Mouse (Mus musculus): ENCODE data around the gene Fam43b. TPM values are rescaled to one million over a fixed set of nuclear protein-coding genes. Genes with fewer than 3 reads are reported as not detected.

Gene Fam43b
- polyA plus RNA-seq, 1 experiment from 2014 or later: 15.9 TPM

GRCm38 (mm10) chr4:138425028-138425427 lies 28.7 kb upstream of the Fam43b start:
- H3K4me1 ChIP-seq (ENCODE audit: control insufficient read depth, insufficient read depth, low read length): no peaks in the 10 kb centered on the region
- H3K4me3 ChIP-seq (ENCODE audit: low read depth, low read length): no peak overlapping the region
- whole genome bisulfite sequencing: 81% methylated on average over 6 of the region's 6 CpGs
- no peak overlapping the region for H3K4me2 ChIP-seq (ENCODE audit: low read length)
- peaks cover 4% of the 10 kb centered on the region for H3K27me3 ChIP-seq (ENCODE audit: control insufficient read depth, insufficient read depth, low read depth, low read length)
- no peak overlapping the region for H3K27ac ChIP-seq (ENCODE audit: low read length)
- ATAC-seq: no peak
- no peaks in the 10 kb centered on the region for H3K36me3 ChIP-seq (ENCODE audit: control insufficient read depth, insufficient read depth, low read length)
- H3K9me3 ChIP-seq (replicated peaks; ENCODE audit: control insufficient read depth, low read length, poor library complexity, severe bottlenecking): no peaks in the 10 kb centered on the region
- H3K9ac ChIP-seq (ENCODE audit: low read depth, low read length): no peak overlapping the region

DNA sequence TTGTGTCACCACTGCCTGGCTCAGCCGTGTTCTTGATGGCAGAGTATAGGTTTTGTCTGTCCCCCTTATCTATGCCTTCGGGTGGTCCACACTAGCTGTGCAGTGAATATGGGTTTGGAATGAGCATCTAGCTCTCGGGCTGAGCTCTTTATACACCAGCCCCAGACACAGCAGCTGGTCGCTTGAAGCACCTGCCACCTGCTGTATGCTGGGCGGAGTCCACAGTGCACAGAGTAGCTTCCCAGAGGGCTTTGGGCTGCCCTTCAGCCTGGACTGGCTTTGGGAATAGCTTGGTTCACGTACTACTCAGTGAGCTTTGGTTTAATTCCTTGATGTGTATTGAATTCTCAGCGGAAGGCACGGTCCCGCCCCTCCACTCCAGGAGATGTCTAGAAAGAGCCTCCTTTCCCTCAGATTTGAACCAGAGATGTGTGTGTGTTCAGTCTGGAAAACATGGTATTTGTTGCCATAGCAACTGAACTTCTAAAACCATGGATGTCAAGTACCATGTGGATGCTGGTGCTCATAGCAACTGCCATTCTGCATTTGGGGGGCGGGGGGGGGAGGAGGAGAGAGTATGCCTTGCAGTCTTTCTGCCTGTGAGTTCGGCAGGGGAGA lies 22.1 kb upstream of the Fam43b start:
- H3K9me3 ChIP-seq (replicated peaks; ENCODE audit: control insufficient read depth, low read length, poor library complexity, severe bottlenecking): no peaks in the 10 kb centered on the region
- no peaks in the 10 kb centered on the region for H3K27me3 ChIP-seq (ENCODE audit: control insufficient read depth, insufficient read depth, low read depth, low read length)
- H3K4me2 ChIP-seq (ENCODE audit: low read length): no peak overlapping the region
- no peak overlapping the region for H3K4me3 ChIP-seq (ENCODE audit: low read depth, low read length)
- ATAC-seq: peak; percentile 77
- 38% methylated on average over 11 of the region's 11 CpGs for WGBS
- H3K27ac ChIP-seq (ENCODE audit: low read length): peak overlapping the region; percentile 66
- no peaks in the 10 kb centered on the region for H3K36me3 ChIP-seq (ENCODE audit: control insufficient read depth, insufficient read depth, low read length)
- H3K4me1 ChIP-seq (ENCODE audit: control insufficient read depth, insufficient read depth, low read length): peaks cover 17% of the 10 kb centered on the region
- H3K9ac ChIP-seq (ENCODE audit: low read depth, low read length): peak overlapping the region; percentile 3; the same call in 1 of the 2 replicates

- Histone ChIP-seq H3K27ac (ENCODE audit: low read length) (peak overlapping the region; percentile 66), H3K9ac (ENCODE audit: low read depth, low read length) (no peak overlapping the region), H3K9me3 (replicated peaks; ENCODE audit: control insufficient read depth, low read length, poor library complexity, severe bottlenecking) (no peaks in the 10 kb centered on the region), H3K4me1 (ENCODE audit: control insufficient read depth, insufficient read depth, low read length) (peaks cover 17% of the 10 kb centered on the region), H3K4me2 (ENCODE audit: low read length) (no peak overlapping the region), H3K4me3 (ENCODE audit: low read depth, low read length) (no peak overlapping the region), H3K27me3 (ENCODE audit: control insufficient read depth, insufficient read depth, low read depth, low read length) (no peaks in the 10 kb centered on the region), H3K36me3 (ENCODE audit: control insufficient read depth, insufficient read depth, low read length) (no peaks in the 10 kb centered on the region)
- no peak; the same call in 1 of the 2 replicates for ATAC-seq
- WGBS: 88% methylated on average over 4 of the region's 4 CpGs
These were observed 21.6 kb upstream of the Fam43b start for GRCm38 (mm10) chr4:138417882-138418281.

GRCm38 (mm10) chr4:138416414-138416813 lies 20.1 kb upstream of the Fam43b start:
- H3K4me3 ChIP-seq (ENCODE audit: low read depth, low read length): no peak overlapping the region
- H3K36me3 ChIP-seq (ENCODE audit: control insufficient read depth, insufficient read depth, low read length): no peaks in the 10 kb centered on the region
- no peaks in the 10 kb centered on the region for H3K27me3 ChIP-seq (ENCODE audit: control insufficient read depth, insufficient read depth, low read depth, low read length)
- peaks cover 17% of the 10 kb centered on the region for H3K4me1 ChIP-seq (ENCODE audit: control insufficient read depth, insufficient read depth, low read length)
- WGBS: 51% methylated on average over 5 of the region's 5 CpGs
- no peak overlapping the region for H3K4me2 ChIP-seq (ENCODE audit: low read length)
- no peak overlapping the region for H3K27ac ChIP-seq (ENCODE audit: low read length)
- ATAC-seq: no peak
- no peaks in the 10 kb centered on the region for H3K9me3 ChIP-seq (replicated peaks; ENCODE audit: control insufficient read depth, low read length, poor library complexity, severe bottlenecking)
- no peak overlapping the region for H3K9ac ChIP-seq (ENCODE audit: low read depth, low read length)

- H3K9ac ChIP-seq (ENCODE audit: low read depth, low read length): no peak overlapping the region
- no peak overlapping the region for H3K4me3 ChIP-seq (ENCODE audit: low read depth, low read length)
- WGBS: 72% methylated on average over 3 of the region's 3 CpGs
These were observed 19.7 kb upstream of the Fam43b start for GRCm38 (mm10) chr4:138415991-138416390.

GRCm38 (mm10) chr4:138414725-138415124 lies 18.4 kb upstream of the Fam43b start:
- Histone ChIP-seq H3K4me1 (ENCODE audit: control insufficient read depth, insufficient read depth, low read length) (peaks cover 17% of the 10 kb centered on the region), H3K36me3 (ENCODE audit: control insufficient read depth, insufficient read depth, low read length) (no peaks in the 10 kb centered on the region), H3K9ac (ENCODE audit: low read depth, low read length) (peak overlapping the region; percentile 1; the same call in 1 of the 2 replicates), H3K27ac (ENCODE audit: low read length) (peak overlapping the region; percentile 69), H3K4me2 (ENCODE audit: low read length) (no peak overlapping the region), H3K4me3 (ENCODE audit: low read depth, low read length) (no peak overlapping the region), H3K9me3 (replicated peaks; ENCODE audit: control insufficient read depth, low read length, poor library complexity, severe bottlenecking) (no peaks in the 10 kb centered on the region), H3K27me3 (ENCODE audit: control insufficient read depth, insufficient read depth, low read depth, low read length) (no peaks in the 10 kb centered on the region)
- 21% methylated on average over 6 of the region's 6 CpGs for WGBS
- ATAC-seq: no peak

More at GRCm38 (mm10) chr4:138415991-138416390, 19.7 kb upstream of the Fam43b start:
- Histone ChIP-seq H3K4me1 (ENCODE audit: control insufficient read depth, insufficient read depth, low read length) (peaks cover 17% of the 10 kb centered on the region), H3K4me2 (ENCODE audit: low read length) (no peak overlapping the region), H3K27ac (ENCODE audit: low read length) (no peak overlapping the region), H3K9me3 (replicated peaks; ENCODE audit: control insufficient read depth, low read length, poor library complexity, severe bottlenecking) (no peaks in the 10 kb centered on the region), H3K36me3 (ENCODE audit: control insufficient read depth, insufficient read depth, low read length) (no peaks in the 10 kb centered on the region), H3K27me3 (ENCODE audit: control insufficient read depth, insufficient read depth, low read depth, low read length) (no peaks in the 10 kb centered on the region)
- ATAC-seq: no peak

DNA sequence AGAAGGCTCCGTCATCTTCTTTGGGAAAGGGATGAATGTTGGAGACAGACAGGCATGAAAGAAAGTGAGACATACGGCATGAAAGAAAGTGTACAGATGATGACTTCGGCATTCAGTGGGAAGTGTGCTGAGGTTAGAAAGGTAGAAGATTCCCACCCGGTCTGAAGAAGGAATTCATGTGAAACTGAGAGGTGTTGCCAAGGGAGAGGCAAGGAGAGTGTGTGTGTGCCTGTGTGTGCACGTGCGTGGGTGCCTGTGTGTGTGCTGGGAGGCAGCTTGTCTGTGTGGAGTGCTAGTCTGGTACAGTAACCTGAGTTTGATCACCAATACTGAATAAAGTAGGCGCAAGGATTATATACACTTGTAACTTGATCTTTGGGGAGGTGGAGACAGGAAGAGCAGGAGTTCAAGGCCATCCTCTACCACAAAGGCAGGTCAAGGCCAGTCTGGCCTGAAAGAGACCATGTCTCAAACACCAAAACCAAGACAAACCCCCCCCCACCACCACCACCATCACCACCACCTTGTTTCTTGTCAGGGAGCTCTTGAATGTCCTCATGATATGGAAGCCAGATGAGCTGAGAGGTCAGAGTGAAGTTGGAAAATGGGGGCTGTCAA lies 15.3 kb upstream of the Fam43b start:
- WGBS: 64% methylated on average over 7 of the region's 7 CpGs
- no peak for ATAC-seq
- H3K9me3 ChIP-seq (replicated peaks; ENCODE audit: control insufficient read depth, low read length, poor library complexity, severe bottlenecking): no peaks in the 10 kb centered on the region
- H3K27me3 ChIP-seq (ENCODE audit: control insufficient read depth, insufficient read depth, low read depth, low read length): 0 out of 2 replicates have a peak, but pooled peaks cover 3% of the 10 kb centered on the region
- H3K4me3 ChIP-seq (ENCODE audit: low read depth, low read length): no peak overlapping the region
- H3K36me3 ChIP-seq (ENCODE audit: control insufficient read depth, insufficient read depth, low read length): no peaks in the 10 kb centered on the region
- peaks cover 4% of the 10 kb centered on the region for H3K4me1 ChIP-seq (ENCODE audit: control insufficient read depth, insufficient read depth, low read length)
- H3K4me2 ChIP-seq (ENCODE audit: low read length): no peak overlapping the region
- no peak overlapping the region for H3K27ac ChIP-seq (ENCODE audit: low read length)
- no peak overlapping the region for H3K9ac ChIP-seq (ENCODE audit: low read depth, low read length)

DNA sequence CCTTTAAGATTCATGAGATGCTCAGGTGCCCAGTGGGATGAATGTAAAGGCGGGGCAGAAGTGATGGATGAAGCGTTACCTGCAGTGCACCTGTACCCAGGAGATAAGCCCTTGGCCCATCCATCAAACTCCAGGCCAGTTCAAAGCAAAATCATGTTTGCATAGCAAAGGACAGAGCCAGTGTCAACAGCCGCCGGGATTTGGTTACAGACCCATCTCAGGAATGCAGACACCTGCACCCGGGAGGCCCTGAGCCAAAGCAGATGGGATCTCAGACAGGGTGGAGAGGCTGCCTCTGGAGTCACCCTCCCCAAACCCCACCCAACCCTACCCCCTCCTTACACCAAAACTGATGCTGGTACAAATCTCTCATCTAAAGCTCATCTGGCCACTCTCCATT lies 14.7 kb upstream of the Fam43b start:
- Histone ChIP-seq H3K4me1 (ENCODE audit: control insufficient read depth, insufficient read depth, low read length) (peaks cover 4% of the 10 kb centered on the region), H3K4me2 (ENCODE audit: low read length) (no peak overlapping the region), H3K36me3 (ENCODE audit: control insufficient read depth, insufficient read depth, low read length) (no peaks in the 10 kb centered on the region), H3K27ac (ENCODE audit: low read length) (no peak overlapping the region), H3K9ac (ENCODE audit: low read depth, low read length) (no peak overlapping the region), H3K9me3 (replicated peaks; ENCODE audit: control insufficient read depth, low read length, poor library complexity, severe bottlenecking) (no peaks in the 10 kb centered on the region), H3K4me3 (ENCODE audit: low read depth, low read length) (no peak overlapping the region), H3K27me3 (ENCODE audit: control insufficient read depth, insufficient read depth, low read depth, low read length) (0 out of 2 replicates have a peak, but pooled peaks cover 3% of the 10 kb centered on the region)
- ATAC-seq: no peak
- WGBS: 18% methylated on average over 5 of the region's 5 CpGs

DNA sequence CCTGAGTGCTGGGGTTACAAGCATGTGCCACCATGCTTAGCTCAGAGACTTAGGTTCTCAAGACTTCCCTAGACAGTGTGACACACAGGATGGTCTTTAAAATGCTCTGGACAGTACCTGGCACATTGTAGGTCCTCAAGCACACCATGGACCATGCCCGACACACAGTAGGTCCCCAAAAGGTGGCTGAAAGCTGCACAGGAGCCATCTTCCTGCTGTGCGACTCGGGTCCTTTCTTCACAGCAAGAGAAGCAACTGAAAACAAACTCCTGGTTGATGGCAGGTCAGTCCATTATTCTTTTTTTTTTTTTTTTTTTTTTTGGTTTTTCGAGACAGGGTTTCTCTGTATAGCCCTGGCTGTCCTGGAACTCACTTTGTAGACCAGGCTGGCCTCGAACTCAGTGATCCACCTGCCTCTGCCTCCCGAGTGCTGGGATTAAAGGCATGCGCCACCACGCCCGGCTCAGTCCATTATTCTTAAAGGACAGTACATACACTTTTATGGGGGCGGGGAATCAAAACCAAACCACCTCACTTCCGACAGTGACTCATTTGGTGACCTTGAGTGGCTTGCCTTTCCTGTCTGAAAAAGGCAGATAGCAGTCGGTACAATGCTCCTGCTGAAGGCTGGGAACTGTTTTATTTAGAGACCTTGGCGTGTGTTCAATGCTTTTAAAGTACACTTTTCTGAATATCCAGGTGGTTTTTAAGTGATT lies 11.3 kb upstream of the Fam43b start:
- ATAC-seq: no peak
- Histone ChIP-seq H3K4me3 (ENCODE audit: low read depth, low read length) (no peak overlapping the region), H3K27ac (ENCODE audit: low read length) (no peak overlapping the region), H3K9ac (ENCODE audit: low read depth, low read length) (no peak overlapping the region), H3K36me3 (ENCODE audit: control insufficient read depth, insufficient read depth, low read length) (no peaks in the 10 kb centered on the region), H3K4me1 (ENCODE audit: control insufficient read depth, insufficient read depth, low read length) (no peaks in the 10 kb centered on the region), H3K27me3 (ENCODE audit: control insufficient read depth, insufficient read depth, low read depth, low read length) (0 out of 2 replicates have a peak, but pooled peaks cover 3% of the 10 kb centered on the region), H3K4me2 (ENCODE audit: low read length) (no peak overlapping the region), H3K9me3 (replicated peaks; ENCODE audit: control insufficient read depth, low read length, poor library complexity, severe bottlenecking) (no peaks in the 10 kb centered on the region)
- WGBS: 86% methylated on average over 11 of the region's 13 CpGs

All from midbrain, embryonic 16.5 days (tissue).